In genomic region chr13:90896821-90897220, GRCm38 (mm10) we compare ENCODE assay signal across 22 mouse cellular contexts. TPM values are rescaled to one million over a fixed set of nuclear protein-coding genes. Genes with fewer than 3 reads are reported as not detected.
A peak's percentile ranks its signal among the peaks of the same experiment; 100 is the strongest.
DNase-seq lines count a peak whose midpoint lies in the region; ATAC-seq and TF ChIP-seq lines count a peak whose summit lies in the region.
"Had no signal": no experiment of that assay in that cellular context is flagged by ENCODE, and none has a peak within 500 bp of the region (broad histone marks: within the 10 kb centered on the region; RNA-seq: fewer than 3 reads in every experiment).

No protein-coding gene starts in this region.

- H3K36me3 ChIP-seq in liver, adult 2 months (ENCODE audit: control insufficient read depth, insufficient read depth, low read length) = no peaks in the 10 kb centered on the region
- no peaks in the 10 kb centered on the region for H3K36me3 ChIP-seq in intestine, embryonic 16.5 days (ENCODE audit: control insufficient read depth, insufficient read depth, low read length)
- H3K36me3 ChIP-seq: G1E; heart, embryonic 15.5 days; neural tube, embryonic 15.5 days had no signal

- H3K27me3 ChIP-seq in liver, adult 2 months (ENCODE audit: control insufficient read depth, insufficient read depth, low read length) = no peaks in the 10 kb centered on the region
- no peaks in the 10 kb centered on the region for H3K27me3 ChIP-seq in intestine, embryonic 16.5 days (replicated peaks; ENCODE audit: control insufficient read depth, insufficient read depth, low read length)
- H3K27me3 ChIP-seq: CH12.LX; heart, embryonic 15.5 days; neural tube, embryonic 15.5 days had no signal

- H3K4me3 ChIP-seq in liver, adult 2 months (ENCODE audit: insufficient read depth, low read depth, low read length) = no peak overlapping the region
- no peak overlapping the region for H3K4me3 ChIP-seq in intestine, embryonic 16.5 days (ENCODE audit: low read length)
- H3K4me3 ChIP-seq: heart, embryonic 15.5 days; left cerebral cortex, adult 2 months; neural tube, embryonic 15.5 days had no signal

- no peak overlapping the region for H3K9ac ChIP-seq in liver, adult 2 months (ENCODE audit: low read depth, low read length)
- no peak overlapping the region for H3K9ac ChIP-seq in intestine, embryonic 16.5 days (ENCODE audit: low read depth, low read length)
- H3K9ac ChIP-seq: heart, embryonic 15.5 days; neural tube, embryonic 15.5 days had no signal

- H3K27ac ChIP-seq in liver, adult 2 months (replicated peaks; ENCODE audit: insufficient read depth, low read depth, low read length) = no peak overlapping the region
- H3K27ac ChIP-seq in intestine, embryonic 16.5 days (ENCODE audit: low read length) = no peak overlapping the region
- H3K27ac ChIP-seq: heart, embryonic 15.5 days; left cerebral cortex, adult 2 months; macrophage; neural tube, embryonic 15.5 days; stomach, postnatal 0 days had no signal

- no peaks in the 10 kb centered on the region for H3K79me2 ChIP-seq in liver, adult 2 months (ENCODE audit: control insufficient read depth, insufficient read depth, low read length)

- no peak for ATAC-seq in intestine, embryonic 16.5 days
- ATAC-seq: activated CD4-positive, CD25-positive, alpha-beta regulatory T cell, adult 4 months; lung, postnatal 0 days had no signal

- 33% methylated on average over 12 of the region's 12 CpGs for WGBS in liver, adult 2 months
- 91% methylated on average over 12 of the region's 12 CpGs for WGBS in intestine, embryonic 16.5 days

- TF ChIP-seq POLR2A in liver, adult 2 months (IDR thresholded peaks at IDR 0.05; ENCODE audit: extremely low read depth, insufficient read depth, low read length) = no peak

- DNase-seq in gastrocnemius, adult 18-20 months (ENCODE audit: low spot score) = peak; percentile 57
- DNase-seq in gastrocnemius, postnatal 10 days = no peak
- peak; percentile 94 for DNase-seq in liver, adult 2 months (ENCODE audit: extremely low read depth, low read depth, low spot score)
- DNase-seq in liver (no peak), NIH3T3 (ENCODE audit: low read depth) (peak; percentile 31)
- peak; percentile 54 for DNase-seq in skeletal muscle tissue, adult 2 months (ENCODE audit: low read depth, low spot score)
- DNase-seq: embryo, embryonic 11 days; heart, postnatal 4 days; kidney, adult 11 months; thymus, adult 2 months had no signal

- H3K4me1 ChIP-seq in liver, adult 2 months (ENCODE audit: control insufficient read depth, insufficient read depth, low read length) = peaks cover 2% of the 10 kb centered on the region; the same call in 1 of the 2 replicates
- no peaks in the 10 kb centered on the region for H3K4me1 ChIP-seq in intestine, embryonic 16.5 days (ENCODE audit: control insufficient read depth, insufficient read depth, low read length)
- H3K4me1 ChIP-seq: heart, embryonic 15.5 days; neural tube, embryonic 15.5 days had no signal

- H3K9me3 ChIP-seq in intestine, embryonic 16.5 days (ENCODE audit: control insufficient read depth, low read length) = no peaks in the 10 kb centered on the region
- H3K9me3 ChIP-seq: G1E; heart, embryonic 15.5 days; neural tube, embryonic 15.5 days had no signal

- no peak overlapping the region for H3K4me2 ChIP-seq in intestine, embryonic 16.5 days (ENCODE audit: low read depth, low read length)
- H3K4me2 ChIP-seq: heart, embryonic 15.5 days; neural tube, embryonic 15.5 days had no signal

- no peak for TF ChIP-seq CTCF in liver, adult 2 months (IDR thresholded peaks at IDR 0.05; ENCODE audit: low read depth, low read length)

RNA-seq across cellular contexts. Expression of gene Atp6ap1l, which starts 8.3 kb away (rescaled TPM):
- not detected for total RNA-seq in gastrocnemius, adult 18-20 months (2021)
- not detected for total RNA-seq in gastrocnemius, postnatal 10 days (2021)
- not detected in 2 replicates for total RNA-seq in liver, adult 2 months (2014; rRNA removed)
- not detected in 2 replicates for polyA plus RNA-seq in liver, adult 2 months (2012; rRNA removed)
- polyA plus RNA-seq in intestine, embryonic 16.5 days (2015; fragmentation: Nextera tagmentation; extraction: Ambion mirVana) = not detected in 2 replicates
- total RNA-seq: CH12.LX; G1E; gastrocnemius, adult 8-10 months had no signal
- polyA plus RNA-seq: activated CD4-positive, CD25-positive, alpha-beta regulatory T cell, adult 4 months; G1E; kidney, embryonic 16.5 days; lung, postnatal 0 days; macrophage had no signal

RNA-seq across cellular contexts. Expression of gene Rps23, which starts 25.9 kb away (rescaled TPM):
- total RNA-seq in gastrocnemius, adult 18-20 months (2021) = 100 to 1,000 TPM; 188 to 204 TPM
- total RNA-seq in gastrocnemius, postnatal 10 days (2021) = 100 to 1,000 TPM; 352 to 358 TPM
- 305 and 309 TPM in 2 replicates for total RNA-seq in liver, adult 2 months (2014; rRNA removed)
- 76.5 and 79.3 TPM in 2 replicates for polyA plus RNA-seq in liver, adult 2 months (2012; rRNA removed)
- 163 and 165 TPM in 2 replicates for polyA plus RNA-seq in intestine, embryonic 16.5 days (2015; fragmentation: Nextera tagmentation; extraction: Ambion mirVana)

Comparison
In these comparisons a context has a peak if more than half of its experiments do, and no peak if none do; other contexts are left out.
1. DNase-seq: peak in gastrocnemius, adult 18-20 months (single experiment), liver, adult 2 months (single experiment), NIH3T3 (single experiment) and skeletal muscle tissue, adult 2 months (single experiment); none in gastrocnemius, postnatal 10 days (single experiment) and liver (single experiment).